Mouse (Mus musculus) c-Kit-negative CD71-positive TER-119-positive erythroid progenitor cells, embryonic 14.5 days (primary cell): Measurements from ENCODE around the gene Ctsj.
"Not testable (repeated sequence)": the region's sequence is repeated elsewhere in the genome, so short reads cannot be mapped to it uniquely, and the experiment has no call there.

Experiments used
- DNase-seq: peaks from one replicate; pipeline ENCODE4 v3.0.0-alpha.2; 2013; ENCODE audit warnings: low read depth, low spot score

Ctsj gene

DNA sequence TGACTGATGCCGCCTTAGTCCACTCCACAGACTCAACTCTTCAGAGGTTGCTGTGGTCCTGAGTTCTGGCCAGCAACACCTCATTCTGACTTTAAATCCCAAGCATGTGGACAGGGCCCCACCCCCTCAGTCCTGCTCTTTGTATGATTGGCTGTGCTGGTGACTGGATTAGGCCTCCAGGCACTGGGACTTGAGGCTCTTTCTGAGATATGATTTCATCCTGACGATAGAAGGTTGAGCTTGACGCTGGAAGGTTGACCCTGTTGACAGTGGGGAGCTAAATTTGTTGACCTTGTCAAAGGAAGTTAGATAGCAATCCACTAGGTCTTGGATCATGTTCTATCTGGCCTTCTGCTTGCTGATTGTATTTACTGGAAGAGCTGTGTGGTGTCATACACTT, at the start of gene Ctsj:
Gene Ctsj, minus strand, starts transcription at position 101 of the 400 bp plus-strand sequence.
- DNase-seq, result no peak

DNA sequence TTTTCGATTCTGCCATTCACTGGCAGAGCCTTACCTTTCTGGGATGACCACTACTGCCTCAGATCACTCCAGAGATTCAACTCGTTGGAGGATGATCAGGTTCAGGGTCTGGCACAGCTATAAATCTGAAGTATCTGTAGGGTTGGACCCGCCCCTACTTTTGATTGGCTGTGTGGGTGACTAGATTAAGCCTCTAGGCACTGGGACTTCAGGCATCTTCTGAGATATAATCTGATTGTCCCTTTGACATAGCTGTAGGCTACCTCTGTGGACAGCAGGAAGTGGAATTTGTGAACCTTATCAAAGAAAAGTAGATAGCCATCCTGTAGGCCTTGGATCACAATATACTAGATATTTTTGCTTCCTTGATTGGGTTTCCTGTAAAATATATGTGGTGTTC, 34.8 kb upstream of the Ctsj start, which contains the start of gene Ctsq:
Gene Ctsq, minus strand, starts transcription at position 101 of the 400 bp plus-strand sequence.
- DNase-seq, result no peak

DNA sequence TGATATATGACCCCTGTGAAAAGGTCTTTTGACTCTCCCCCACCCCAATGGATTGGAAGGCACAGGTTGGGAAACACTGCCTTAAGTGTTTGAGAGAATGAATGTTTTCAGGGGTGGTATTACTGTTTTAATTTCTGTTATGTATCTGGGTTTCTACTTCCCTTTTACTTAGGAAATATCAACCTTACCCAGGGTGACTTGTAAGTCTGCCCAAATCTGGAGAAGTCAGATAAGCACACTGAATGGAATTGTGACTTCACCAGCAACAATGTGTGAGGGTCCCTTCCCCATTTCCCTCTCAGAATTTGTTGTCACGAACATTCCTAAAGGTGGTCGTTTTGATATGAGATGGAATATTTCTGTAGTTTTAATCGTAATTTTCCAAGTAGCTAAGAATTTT, 17.0 kb upstream of the Ctsj start:
- DNase-seq, result no peak

DNA sequence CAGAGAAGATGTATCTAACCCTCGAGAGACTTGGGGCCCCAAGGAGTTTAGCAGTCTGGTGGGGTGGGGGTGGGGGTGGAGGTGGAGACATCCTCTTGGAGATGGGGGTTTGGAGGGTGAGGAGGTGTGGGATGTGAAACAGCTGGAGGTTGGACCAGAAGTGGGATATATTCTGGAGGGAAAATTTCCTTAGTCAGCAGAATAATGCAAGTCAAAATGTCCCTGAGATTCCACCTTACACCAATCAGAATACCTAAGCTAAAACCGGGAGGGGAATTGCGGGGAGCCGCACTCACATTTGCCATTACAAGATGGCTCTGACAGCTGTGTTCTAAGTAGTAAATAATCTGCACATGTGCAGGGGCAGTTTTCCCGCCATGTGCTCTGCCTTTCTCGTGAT, 16.1 kb upstream of the Ctsj start:
- DNase-seq, result no peak

DNA sequence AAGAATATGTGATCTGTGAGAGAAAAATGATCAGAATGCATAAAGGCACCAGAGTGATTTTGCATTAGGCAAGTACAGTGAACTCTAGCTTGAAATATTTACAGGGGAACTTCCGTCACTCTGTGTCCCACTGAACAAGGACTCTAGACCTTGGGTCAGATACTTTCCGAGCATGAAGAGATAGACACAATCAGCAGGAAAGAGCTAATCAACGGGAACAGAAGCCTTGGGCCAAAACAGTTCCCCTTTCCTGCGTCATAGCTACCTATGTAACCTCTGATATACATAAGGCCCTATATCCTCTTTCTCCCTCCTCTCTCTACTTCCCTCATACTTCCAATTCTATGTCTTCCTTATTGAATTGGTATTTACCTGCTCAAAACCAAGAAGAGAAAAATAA, 4.4 kb upstream of the Ctsj start:
- DNase-seq, result no peak

DNA sequence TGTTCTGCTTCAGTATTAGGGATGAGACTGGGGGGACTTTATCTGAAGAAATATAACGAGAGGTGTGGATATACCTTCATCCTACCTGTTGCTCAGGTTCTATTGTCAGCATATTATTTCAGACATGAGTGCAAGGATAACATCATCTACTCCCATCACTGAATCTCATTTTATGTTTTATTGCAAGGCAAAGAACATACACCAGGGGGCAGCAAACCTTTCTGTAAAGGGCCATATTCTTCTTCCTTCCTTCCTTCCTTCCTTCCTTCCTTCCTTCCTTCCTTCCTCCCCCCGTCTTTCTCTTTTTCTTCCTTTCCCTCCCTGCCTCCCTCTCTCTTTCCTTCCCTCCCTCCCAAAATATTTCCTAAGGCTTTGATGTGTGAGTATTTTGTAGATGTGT, 8.2 kb downstream of the Ctsj start:
- no peak for DNase-seq

DNA sequence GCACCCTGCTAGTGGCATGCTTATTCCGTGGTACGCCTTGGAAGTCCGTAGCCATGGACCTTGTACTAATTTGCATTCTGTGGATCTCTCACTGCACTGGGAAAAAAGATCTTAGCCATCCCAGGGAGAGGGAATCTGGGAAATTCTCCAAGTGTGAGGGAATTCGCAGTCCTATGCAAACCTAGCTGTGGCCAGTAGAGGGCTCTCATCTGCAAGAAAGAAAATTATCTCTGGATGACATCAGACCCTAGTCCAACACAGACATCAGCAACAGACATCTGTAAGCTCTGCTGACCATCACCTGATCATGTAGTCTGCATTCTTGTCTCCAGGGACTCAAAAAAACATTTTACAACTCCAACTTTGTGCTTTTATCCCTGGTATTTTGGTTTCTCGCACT, 18.8 kb downstream of the Ctsj start:
- DNase-seq, result not testable (repeated sequence)

DNA sequence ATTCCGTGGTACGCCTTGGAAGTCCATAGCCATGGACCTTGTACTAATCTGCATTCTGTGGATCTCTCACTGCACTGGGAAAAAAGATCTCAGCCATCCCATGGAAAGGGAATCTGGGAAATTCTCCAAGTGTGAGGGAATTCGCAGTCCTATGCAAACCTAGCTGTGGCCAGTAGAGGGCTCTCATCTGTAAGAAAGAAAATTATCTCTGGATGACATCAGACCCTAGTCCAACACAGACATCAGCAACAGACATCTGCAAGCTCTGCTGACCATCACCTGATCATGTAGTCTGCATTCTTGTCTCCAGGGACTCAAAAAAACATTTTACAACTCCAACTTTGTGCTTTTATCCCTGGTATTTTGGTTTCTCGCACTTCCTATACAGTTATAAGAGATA, 33.4 kb downstream of the Ctsj start:
- not testable (repeated sequence) for DNase-seq

DNA sequence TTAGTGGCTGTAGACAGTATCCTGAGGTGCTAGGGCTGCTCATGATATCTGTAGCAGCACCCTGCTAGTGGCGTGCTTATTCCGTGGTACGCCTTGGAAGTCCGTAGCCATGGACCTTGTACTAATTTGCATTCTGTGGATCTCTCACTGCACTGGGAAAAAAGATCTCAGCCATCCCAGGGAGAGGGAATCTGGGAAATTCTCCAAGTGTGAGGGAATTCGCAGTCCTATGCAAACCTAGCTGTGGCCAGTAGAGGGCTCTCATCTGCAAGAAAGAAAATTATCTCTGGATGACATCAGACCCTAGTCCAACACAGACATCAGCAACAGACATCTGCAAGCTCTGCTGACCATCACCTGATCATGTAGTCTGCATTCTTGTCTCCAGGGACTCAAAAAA, 41.8 kb downstream of the Ctsj start:
- not testable (repeated sequence) for DNase-seq

DNA sequence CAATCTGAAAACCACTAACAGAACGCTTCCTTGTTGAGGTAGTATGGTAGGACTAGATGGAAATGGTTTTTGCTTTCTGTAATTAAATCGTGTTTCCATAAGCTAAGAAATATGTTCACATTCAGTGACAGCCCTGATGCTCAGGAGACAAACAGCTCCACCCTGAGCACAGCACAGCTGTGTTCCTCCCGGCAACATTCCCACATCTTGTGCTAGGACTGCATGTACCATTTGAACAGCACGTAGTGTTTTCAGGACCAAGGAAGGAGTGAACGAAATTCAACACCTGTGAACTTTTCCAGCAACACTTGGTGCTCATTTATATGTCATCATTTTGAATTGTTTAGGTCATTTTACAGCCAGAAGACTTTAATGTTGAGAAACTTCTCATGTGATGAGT, 44.1 kb downstream of the Ctsj start:
- DNase-seq, result no peak
